Mouse (Mus musculus) ES-Bruce4 (cell line): ENCODE measurements around the gene Zbtb7a. TPM values are rescaled to one million over a fixed set of nuclear protein-coding genes. Genes with fewer than 3 reads are reported as not detected.
A peak's percentile ranks its signal among the peaks of the same experiment; 100 is the strongest.

Source experiments
- H3K27ac ChIP-seq: 2 replicates; pipeline ENCODE4 v1.5.1; 2012; ENCODE audit warnings: low read length, inconsistent platforms; ENCODE audit not compliant: insufficient read depth
- H3K27me3 ChIP-seq: 2 replicates; pipeline ENCODE4 v1.6.1; 2012; ENCODE audit warnings: mild to moderate bottlenecking, low read length, inconsistent platforms; ENCODE audit not compliant: control insufficient read depth, poor library complexity, insufficient read depth, severe bottlenecking
- H3K36me3 ChIP-seq: 2 replicates; pipeline ENCODE4 v1.6.1; 2012; ENCODE audit warnings: inconsistent platforms, mild to moderate bottlenecking, low read length, moderate library complexity; ENCODE audit not compliant: control insufficient read depth, poor library complexity, insufficient read depth, severe bottlenecking
- H3K4me1 ChIP-seq: one replicate; pipeline ENCODE4 v1.8.1; 2011; ENCODE audit warnings: low read length; ENCODE audit not compliant: control insufficient read depth, insufficient read depth
- H3K4me3 ChIP-seq: 2 replicates; pipeline ENCODE4 v1.5.1; 2011; ENCODE audit warnings: low read depth, mild to moderate bottlenecking, low read length
- H3K9ac ChIP-seq: 2 replicates; pipeline ENCODE4 v1.6.1; 2012; ENCODE audit warnings: low read depth, mild to moderate bottlenecking, inconsistent platforms; ENCODE audit not compliant: poor library complexity, severe bottlenecking
- H3K9me3 ChIP-seq: replicated peaks from 2 replicates; pipeline ENCODE4 v1.6.1; 2012; ENCODE audit warnings: mild to moderate bottlenecking, low read length, inconsistent platforms; ENCODE audit not compliant: control insufficient read depth, poor library complexity, insufficient read depth, severe bottlenecking
- CTCF ChIP-seq: IDR thresholded peaks from one replicate; pipeline ENCODE4 v1.8.1; 2011; ENCODE audit warnings: low read depth, low read length
- EP300 ChIP-seq: IDR thresholded peaks from 2 replicates; pipeline ENCODE4 v1.6.1; 2011; ENCODE audit warnings: low read depth, low read length; ENCODE audit not compliant: insufficient read depth
- POLR2A ChIP-seq: IDR thresholded peaks from one replicate; pipeline ENCODE4 v1.8.1; 2011; ENCODE audit warnings: low read length; ENCODE audit not compliant: insufficient read depth
- polyA plus RNA-seq: library from polyadenylated mRNA; stranded (reverse); fragments of >200 nt; gene quantifications from 2 replicates; pipeline ENCODE4 v1.2.4, GENCODE M21; 2011; ENCODE audit warnings: low read depth; ENCODE audit not compliant: missing spikeins, insufficient read depth, insufficient read length

Gene Zbtb7a
- polyA plus RNA-seq, 1 experiment, result 12.6 TPM

DNA sequence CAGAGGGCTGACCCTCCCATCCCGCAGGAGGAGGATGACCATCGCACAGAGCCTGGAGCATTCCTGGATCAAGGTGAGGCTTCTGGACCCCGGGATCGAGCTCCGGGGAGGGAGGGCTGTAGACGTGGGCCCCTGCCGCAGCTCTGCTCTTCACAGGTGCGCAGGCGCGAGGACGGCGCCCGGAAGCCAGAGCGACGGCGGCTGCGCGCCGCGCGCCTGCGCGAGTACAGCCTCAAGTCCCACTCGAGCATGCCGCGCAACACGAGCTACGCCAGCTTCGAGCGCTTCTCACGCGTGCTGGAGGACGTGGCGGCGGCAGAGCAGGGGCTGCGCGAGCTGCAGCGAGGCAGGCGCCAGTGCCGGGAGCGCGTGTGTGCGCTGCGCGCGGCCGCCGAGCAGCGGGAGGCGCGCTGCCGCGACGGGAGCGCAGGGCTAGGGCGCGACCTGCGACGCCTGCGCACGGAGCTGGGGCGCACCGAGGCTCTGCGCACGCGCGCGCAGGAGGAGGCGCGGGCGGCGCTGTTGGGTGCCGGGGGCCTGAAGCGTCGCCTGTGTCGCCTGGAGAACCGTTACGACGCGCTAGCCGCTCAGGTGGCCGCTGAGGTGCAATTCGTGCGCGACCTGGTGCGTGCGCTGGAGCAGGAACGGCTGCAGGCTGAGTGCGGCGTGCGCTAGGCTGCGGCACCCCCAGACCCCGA, 57.4 kb downstream of the Zbtb7a start:
- H3K27ac ChIP-seq, result peak overlapping the region; percentile 31; the same call in 1 of the 2 replicates
- peak overlapping the region; percentile 57 for H3K9ac ChIP-seq
- peak overlapping the region; percentile 72 for H3K4me3 ChIP-seq
- TF ChIP-seq POLR2A (peak; percentile 12), EP300 (no peak)
- H3K9me3 ChIP-seq, result no peaks in the 10 kb centered on the region
- no peaks in the 10 kb centered on the region for H3K36me3 ChIP-seq
- no peaks in the 10 kb centered on the region for H3K4me1 ChIP-seq
- H3K27me3 ChIP-seq, result no peaks in the 10 kb centered on the region

DNA sequence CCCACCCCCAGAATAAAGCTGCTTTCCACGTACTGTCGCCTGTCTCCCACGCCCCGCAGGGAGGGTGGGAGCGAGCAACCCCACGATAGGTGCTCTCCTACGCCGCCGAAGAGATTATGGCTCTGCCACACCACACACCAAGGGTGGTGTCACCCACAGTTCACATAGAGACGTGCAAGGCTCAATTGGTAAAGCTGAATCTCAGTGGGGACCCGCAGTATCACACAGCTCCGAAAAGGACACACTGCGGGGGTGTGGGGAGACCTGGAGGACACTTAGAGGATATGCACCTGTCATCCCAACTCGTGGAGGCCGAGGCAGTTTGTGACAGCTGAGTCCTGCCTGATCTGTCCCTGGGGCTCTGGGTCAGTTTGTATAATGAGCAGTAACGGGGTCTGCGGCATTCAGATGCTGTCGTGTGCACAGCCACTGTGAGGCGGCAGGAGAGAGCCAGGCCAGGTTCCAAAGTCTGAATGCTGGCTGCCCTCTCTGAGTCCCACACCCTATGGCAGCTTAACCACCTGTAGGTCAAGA, 58.0 kb downstream of the Zbtb7a start:
- Histone ChIP-seq H3K4me3 (peak overlapping the region; percentile 71), H3K36me3 (no peaks in the 10 kb centered on the region), H3K27me3 (no peaks in the 10 kb centered on the region), H3K9me3 (no peaks in the 10 kb centered on the region), H3K27ac (no peak overlapping the region), H3K9ac (peak overlapping the region; percentile 57), H3K4me1 (no peaks in the 10 kb centered on the region)
- TF ChIP-seq POLR2A (no peak), EP300 (no peak), CTCF (no peak)

DNA sequence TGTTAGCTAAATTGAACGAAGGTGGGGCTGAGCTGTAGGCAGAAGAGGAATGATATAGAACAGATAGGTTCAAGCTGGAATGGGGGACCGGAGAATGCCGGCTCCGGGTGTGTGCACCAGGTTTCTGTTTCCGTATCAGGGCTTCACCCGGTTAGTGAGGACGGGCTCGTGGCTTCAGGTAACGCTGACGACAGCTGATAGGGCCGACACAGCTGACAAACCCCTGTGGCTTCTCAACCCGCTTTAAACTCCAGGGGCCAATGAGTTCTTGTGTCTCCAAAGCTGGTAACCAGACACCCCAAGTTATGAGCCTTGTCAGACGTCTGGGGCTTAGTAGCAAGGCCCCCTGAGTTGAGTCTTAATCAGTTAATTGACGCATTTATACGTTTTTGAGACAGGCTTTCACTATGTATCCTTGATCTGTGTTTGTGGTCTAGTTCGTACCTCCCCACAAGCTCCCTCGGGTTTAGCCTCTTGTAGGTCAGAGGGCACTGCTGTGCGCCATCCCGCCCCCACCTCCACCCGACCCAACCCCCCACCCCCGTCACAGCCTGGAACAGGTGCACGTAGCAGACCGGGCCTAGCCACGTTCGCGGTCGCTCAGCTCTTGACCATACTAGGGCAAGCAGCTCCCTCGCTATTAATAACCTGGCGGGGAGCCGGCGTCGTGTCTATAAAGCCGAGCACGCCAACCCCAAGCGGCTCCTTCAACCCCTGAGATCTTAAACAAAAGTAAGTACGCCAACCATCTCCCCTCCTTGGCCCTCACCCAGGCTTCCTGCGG, 59.2 kb downstream of the Zbtb7a start:
- Histone ChIP-seq H3K9ac (peak overlapping the region; percentile 19; the same call in 1 of the 2 replicates), H3K36me3 (no peaks in the 10 kb centered on the region), H3K27ac (no peak overlapping the region), H3K4me3 (no peak overlapping the region), H3K27me3 (no peaks in the 10 kb centered on the region), H3K9me3 (no peaks in the 10 kb centered on the region), H3K4me1 (no peaks in the 10 kb centered on the region)
- TF ChIP-seq POLR2A (no peak), EP300 (no peak), CTCF (no peak)

DNA sequence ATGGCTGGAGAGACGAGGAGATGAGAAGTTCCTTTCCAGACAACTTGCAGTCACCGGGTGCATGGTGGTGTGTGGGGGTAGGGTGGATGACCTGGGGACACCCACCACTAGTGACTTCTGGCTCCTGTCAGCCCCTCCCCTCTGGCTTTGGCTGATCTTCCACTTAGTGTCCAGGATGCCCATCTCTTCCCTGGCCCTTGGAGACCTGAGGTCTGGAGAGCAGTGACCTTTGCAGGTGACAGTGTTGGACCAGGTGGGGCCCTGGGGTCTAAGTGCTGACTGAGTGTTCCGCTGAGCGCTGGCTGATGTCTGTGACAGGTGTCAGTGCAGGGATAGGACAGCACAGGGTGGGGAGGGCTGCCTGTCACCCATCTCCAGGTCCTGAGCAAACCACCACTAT, 60.3 kb downstream of the Zbtb7a start:
- Histone ChIP-seq H3K4me3 (no peak overlapping the region), H3K9me3 (no peaks in the 10 kb centered on the region), H3K36me3 (no peaks in the 10 kb centered on the region), H3K4me1 (no peaks in the 10 kb centered on the region), H3K27me3 (no peaks in the 10 kb centered on the region), H3K27ac (no peak overlapping the region), H3K9ac (no peak overlapping the region)
- TF ChIP-seq POLR2A (no peak), CTCF (no peak), EP300 (no peak)

DNA sequence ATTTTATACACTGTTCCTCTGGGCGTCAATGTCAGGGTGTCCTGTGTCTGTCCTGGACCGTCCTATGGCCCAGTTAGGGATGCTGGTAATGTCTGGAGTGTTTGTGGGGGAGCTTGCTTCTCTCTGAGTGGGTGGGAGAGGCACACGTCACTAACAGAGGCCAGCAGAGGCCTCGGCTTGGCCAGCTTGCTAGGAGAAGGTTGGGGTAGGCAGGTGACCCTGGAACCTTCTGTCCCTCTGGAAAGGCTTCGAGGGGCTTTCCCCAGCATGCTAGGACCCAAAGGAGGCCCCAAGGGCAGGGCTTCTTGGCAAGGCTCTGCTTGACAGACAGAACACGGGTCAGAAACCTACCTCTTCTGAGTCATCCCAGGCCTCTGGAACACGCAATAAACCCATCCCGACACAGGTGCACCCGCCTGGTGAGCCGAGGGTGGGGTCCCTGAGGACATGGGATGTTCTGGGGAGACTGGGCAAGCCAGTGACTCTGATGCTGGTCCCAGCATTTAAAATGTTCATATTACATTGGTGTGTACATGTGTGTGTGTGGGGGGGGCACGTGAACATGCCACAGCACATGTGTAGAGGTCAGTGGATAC, 61.5 kb downstream of the Zbtb7a start:
- Histone ChIP-seq H3K27ac (no peak overlapping the region), H3K27me3 (no peaks in the 10 kb centered on the region), H3K9ac (no peak overlapping the region), H3K36me3 (no peaks in the 10 kb centered on the region), H3K9me3 (no peaks in the 10 kb centered on the region), H3K4me1 (no peaks in the 10 kb centered on the region), H3K4me3 (no peak overlapping the region)
- no peak for TF ChIP-seq CTCF
- no peak for TF ChIP-seq POLR2A
- no peak for TF ChIP-seq EP300

DNA sequence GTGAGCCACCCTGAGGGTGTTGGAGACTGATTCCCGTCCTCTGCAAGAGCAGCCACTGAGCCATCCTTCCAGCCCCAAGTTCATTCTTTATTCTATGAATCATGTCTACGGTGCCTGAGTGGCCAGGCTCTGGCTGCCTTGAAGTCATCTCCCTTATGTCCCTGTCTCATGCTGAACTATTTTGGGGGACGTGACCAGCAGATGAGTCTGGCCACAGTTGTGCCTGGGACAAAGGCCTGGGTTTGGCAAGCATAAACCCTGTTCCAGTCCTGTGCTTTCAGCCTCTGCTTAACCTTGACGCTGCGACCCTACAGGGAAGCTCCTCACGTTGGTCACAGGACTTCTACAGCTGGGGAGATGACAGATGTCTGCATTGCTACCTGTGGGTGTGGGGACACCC, 62.3 kb downstream of the Zbtb7a start:
- no peaks in the 10 kb centered on the region for H3K4me1 ChIP-seq
- H3K9ac ChIP-seq, result no peak overlapping the region
- no peaks in the 10 kb centered on the region for H3K27me3 ChIP-seq
- H3K27ac ChIP-seq, result no peak overlapping the region
- H3K4me3 ChIP-seq, result no peak overlapping the region
- no peaks in the 10 kb centered on the region for H3K9me3 ChIP-seq
- TF ChIP-seq CTCF (no peak), POLR2A (no peak), EP300 (no peak)
- H3K36me3 ChIP-seq, result no peaks in the 10 kb centered on the region
